Mouse (Mus musculus): ENCODE measurements around the gene Rfc1. TPM values are rescaled to one million over a fixed set of nuclear protein-coding genes. Genes with fewer than 3 reads are reported as not detected.

The Rfc1 gene
- polyA plus RNA-seq, 1 experiment: 21.5 TPM

DNA sequence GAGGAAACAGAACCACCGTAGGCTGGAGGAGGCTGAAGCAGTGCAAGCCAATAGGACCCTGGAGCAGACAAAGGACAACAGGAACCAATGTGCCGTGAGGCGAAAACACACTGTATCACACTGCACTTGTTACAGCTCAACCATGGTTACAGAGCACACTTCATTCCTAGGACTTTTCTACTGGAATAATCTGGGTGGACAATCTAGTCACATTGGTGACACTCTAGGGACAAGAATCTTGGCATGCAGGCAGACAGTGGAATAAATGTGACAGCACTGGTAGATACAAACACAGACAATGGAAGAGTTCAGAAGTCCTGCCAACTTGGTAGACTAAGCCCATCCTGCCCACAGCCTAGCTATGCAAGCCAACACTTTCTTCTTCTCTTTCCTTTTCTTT lies 54.3 kb downstream of the Rfc1 start:
- H3K27ac ChIP-seq (replicated peaks; ENCODE audit: low read depth, low read length): no peak overlapping the region
- H3K4me3 ChIP-seq (ENCODE audit: insufficient read depth, low read depth, low read length): no peak overlapping the region
- peaks cover 2% of the 10 kb centered on the region for H3K4me1 ChIP-seq (ENCODE audit: control insufficient read depth, insufficient read depth, insufficient read length, low read length)

DNA sequence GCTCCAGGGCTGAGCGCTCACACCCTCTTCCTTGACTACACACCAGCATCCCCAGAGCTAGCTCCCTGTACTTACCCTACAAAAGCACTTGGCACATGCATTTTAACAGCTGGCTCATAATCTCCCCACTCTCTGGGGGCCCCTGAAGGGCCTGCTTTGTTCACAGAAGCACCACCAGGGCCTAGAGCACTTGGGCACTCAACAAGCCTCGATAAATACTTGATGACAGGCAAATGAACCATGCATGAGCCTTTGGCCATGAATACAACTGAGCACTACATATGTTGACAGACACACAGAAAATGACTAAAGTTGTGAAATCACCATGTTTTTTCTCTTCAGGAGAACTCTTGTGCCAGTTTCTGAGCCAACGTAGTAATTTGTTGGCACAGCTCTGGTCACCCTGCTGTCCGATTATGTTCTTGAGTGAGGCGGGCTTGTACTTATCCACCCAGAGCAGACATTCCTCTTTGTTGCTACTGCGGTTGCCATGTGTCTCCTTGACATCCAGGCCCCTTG lies 56.3 kb downstream of the Rfc1 start:
- Histone ChIP-seq H3K27ac (replicated peaks; ENCODE audit: low read depth, low read length) (0 out of 2 replicates have a peak overlapping the region, but pooled peaks have one; percentile 4), H3K4me3 (ENCODE audit: insufficient read depth, low read depth, low read length) (no peak overlapping the region), H3K4me1 (ENCODE audit: control insufficient read depth, insufficient read depth, insufficient read length, low read length) (peaks cover 2% of the 10 kb centered on the region)

DNA sequence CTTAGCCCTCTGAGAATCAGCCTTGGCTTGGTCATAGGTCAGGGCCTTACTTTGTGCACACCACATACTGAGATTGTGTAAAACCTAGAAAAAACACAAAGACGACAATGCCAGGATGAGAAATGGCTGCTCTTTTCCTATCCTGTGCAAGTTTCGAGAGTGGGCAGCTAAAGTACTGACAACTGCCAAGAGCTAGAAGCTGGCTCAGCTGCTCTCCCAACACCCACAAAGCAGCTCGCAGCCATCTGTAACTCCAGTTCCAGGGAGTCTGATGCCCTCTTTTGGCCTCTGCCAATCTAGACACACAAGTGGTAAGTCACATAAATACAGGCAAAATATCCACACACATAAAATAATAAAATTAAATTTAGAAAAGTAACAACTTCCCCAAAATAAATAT lies 61.5 kb downstream of the Rfc1 start:
- no peak overlapping the region for H3K4me3 ChIP-seq (ENCODE audit: insufficient read depth, low read depth, low read length)
- H3K27ac ChIP-seq (replicated peaks; ENCODE audit: low read depth, low read length): no peak overlapping the region
- peaks cover 2% of the 10 kb centered on the region for H3K4me1 ChIP-seq (ENCODE audit: control insufficient read depth, insufficient read depth, insufficient read length, low read length)

DNA sequence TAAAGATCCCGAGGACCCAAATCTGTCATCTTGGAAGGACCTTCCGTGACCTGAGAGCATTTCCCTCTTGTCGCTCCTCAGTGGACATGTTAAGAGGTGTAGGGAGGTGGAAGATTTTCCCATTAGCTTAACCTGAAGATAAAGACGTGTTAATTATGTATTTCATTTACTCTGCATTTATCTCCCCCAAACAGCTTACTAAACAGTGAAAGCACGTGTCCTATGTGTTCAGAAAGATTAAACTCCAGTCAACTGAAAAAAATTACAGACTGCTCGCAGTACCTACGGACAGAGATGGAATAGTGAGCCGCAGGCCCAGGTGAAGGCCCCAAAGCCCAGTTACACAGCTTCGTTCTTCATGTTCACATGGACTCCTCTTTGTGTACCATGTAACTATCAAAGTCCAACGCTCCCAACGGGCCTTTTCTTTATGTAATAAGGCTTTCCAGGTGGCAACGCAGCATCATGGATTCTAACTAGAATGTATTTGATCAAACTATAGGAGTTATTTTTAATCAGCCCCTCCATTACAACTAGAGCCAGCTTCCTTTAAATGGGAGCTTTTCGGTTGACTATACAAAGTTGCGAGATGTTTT lies 77.5 kb downstream of the Rfc1 start:
- Histone ChIP-seq H3K4me3 (ENCODE audit: insufficient read depth, low read depth, low read length) (no peak overlapping the region), H3K4me1 (ENCODE audit: control insufficient read depth, insufficient read depth, insufficient read length, low read length) (no peaks in the 10 kb centered on the region), H3K27ac (replicated peaks; ENCODE audit: low read depth, low read length) (no peak overlapping the region)

DNA sequence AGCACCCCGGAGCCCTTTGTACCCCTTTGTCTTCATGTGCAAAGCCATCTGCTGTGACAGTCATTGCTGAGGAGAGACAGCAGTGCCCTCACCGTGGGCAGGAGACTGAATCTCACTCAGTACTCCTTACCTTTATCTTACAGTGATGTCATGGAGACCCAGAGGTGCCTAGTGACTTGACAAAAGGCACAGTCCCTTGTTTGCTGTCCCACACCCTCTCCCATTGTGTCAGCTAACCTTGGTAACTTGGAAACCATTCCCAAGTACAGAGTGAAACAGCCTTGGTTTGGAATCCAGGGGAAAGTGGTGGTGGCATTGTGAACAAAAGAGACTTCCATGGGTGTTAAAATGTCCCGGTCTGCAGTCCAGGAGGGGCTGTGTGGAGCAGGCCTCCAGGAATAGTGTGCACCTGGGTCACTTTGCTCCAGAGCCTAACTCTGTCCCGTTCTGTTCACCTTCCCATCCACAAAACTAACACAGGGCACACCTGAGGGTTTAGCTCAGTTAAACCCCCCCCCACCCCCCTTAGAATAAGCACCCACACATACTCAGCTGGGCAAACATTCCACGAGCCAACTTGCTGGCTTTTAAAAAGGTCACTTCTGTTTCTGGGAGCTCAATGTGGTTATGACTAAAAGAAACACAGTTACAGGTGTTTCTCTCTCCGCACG lies 85.2 kb downstream of the Rfc1 start:
- no peak overlapping the region for H3K27ac ChIP-seq (replicated peaks; ENCODE audit: low read depth, low read length)
- H3K4me3 ChIP-seq (ENCODE audit: insufficient read depth, low read depth, low read length): no peak overlapping the region
- no peaks in the 10 kb centered on the region for H3K4me1 ChIP-seq (ENCODE audit: control insufficient read depth, insufficient read depth, insufficient read length, low read length)

DNA sequence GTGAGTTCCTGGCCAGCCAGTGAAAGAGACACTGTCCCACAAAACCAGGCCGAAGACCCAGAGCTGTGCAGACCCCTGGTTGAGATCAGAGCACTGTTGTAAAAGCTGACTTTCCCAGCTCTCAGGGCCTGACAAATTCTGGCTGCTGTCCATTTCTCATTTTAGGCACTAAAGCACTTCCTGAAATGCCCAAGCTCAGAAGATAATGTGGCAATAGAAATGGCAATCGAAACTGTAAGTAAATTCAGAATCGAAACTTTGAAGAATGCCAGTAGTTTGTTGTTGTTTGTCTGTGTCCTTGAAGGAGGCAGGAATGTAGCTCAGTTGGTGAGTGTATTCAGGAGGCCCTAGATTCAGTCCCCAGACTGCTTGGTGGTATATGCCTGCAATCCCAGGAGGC lies 88.2 kb downstream of the Rfc1 start:
- Histone ChIP-seq H3K4me1 (ENCODE audit: control insufficient read depth, insufficient read depth, insufficient read length, low read length) (no peaks in the 10 kb centered on the region), H3K27ac (replicated peaks; ENCODE audit: low read depth, low read length) (no peak overlapping the region), H3K4me3 (ENCODE audit: insufficient read depth, low read depth, low read length) (no peak overlapping the region)

DNA sequence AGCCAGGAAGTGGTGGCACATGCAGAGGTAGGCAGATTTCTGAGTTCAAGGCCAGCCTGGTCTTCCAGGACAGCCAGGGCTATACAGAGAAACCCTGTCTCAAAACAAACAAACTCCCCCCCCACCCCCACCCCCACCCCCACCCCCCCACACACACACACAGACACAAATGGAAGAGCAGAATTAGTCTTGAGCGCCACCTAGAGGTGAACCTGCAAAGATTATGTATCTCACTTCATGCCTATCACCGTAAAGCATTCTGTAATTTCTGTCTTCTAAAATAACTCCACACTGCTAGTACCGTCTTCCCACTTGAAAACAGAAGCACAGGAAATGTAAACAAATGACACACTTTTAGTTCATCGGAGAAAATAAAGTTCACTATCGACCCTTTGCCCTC lies 92.7 kb downstream of the Rfc1 start:
- no peak overlapping the region for H3K27ac ChIP-seq (replicated peaks; ENCODE audit: low read depth, low read length)
- H3K4me1 ChIP-seq (ENCODE audit: control insufficient read depth, insufficient read depth, insufficient read length, low read length): no peaks in the 10 kb centered on the region
- H3K4me3 ChIP-seq (ENCODE audit: insufficient read depth, low read depth, low read length): no peak overlapping the region

DNA sequence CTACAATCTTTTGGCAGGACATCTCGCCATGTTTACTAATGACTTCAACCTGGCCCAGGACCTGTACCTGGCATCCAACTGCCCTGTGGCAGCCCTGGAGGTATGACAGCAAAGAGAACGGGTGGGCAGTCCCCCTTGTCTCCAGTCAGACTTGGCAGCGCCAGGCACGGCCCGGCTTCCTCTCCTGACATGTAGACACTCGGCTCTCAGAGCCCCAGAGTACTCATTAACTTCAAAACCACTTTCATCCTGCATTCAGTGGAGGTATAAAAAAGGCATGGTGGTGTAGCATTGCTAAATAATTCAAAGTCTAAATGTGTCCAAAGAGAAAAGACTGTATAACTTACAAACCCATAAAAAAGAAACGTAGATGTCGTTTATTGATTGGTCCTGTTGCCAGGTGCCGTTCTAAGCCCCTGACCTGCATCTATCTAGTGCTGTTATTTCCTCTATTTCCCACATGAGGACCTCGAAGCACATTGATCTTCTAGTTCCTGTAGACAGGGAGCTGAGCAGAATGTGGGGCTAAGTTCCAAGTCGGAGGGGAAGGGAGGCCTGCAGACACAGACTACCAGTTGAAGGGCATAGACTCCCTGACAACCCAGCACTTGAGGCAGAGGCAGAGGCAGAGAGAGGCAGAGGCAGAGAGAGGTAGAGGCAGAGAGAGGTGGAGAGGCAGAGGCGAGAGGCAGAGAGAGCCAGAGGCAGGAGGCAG lies 104.0 kb downstream of the Rfc1 start:
- Histone ChIP-seq H3K27ac (replicated peaks; ENCODE audit: low read depth, low read length) (no peak overlapping the region), H3K4me1 (ENCODE audit: control insufficient read depth, insufficient read depth, insufficient read length, low read length) (no peaks in the 10 kb centered on the region), H3K4me3 (ENCODE audit: insufficient read depth, low read depth, low read length) (no peak overlapping the region)

DNA sequence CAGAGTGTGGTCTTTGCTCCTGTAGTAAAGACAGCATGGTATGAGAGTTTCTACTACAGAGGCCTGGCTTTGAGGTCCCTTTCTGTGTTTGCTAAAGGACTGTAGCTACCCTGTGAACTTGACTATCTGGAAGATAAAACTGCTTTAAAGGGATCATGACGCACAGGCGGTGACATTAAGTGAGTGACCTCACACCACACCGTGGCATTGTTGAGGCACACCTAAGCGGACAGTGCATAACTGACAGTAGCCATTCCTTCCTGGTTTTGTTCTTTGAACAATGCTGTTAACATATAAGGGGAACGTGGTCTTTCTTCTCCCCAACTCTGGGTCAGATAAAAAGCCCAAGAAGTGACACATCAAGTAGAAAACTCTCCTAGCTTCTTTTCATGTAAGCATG lies 111.4 kb downstream of the Rfc1 start:
- H3K4me1 ChIP-seq (ENCODE audit: control insufficient read depth, insufficient read depth, insufficient read length, low read length): no peaks in the 10 kb centered on the region
- no peak overlapping the region for H3K4me3 ChIP-seq (ENCODE audit: insufficient read depth, low read depth, low read length)
- H3K27ac ChIP-seq (replicated peaks; ENCODE audit: low read depth, low read length): no peak overlapping the region

DNA sequence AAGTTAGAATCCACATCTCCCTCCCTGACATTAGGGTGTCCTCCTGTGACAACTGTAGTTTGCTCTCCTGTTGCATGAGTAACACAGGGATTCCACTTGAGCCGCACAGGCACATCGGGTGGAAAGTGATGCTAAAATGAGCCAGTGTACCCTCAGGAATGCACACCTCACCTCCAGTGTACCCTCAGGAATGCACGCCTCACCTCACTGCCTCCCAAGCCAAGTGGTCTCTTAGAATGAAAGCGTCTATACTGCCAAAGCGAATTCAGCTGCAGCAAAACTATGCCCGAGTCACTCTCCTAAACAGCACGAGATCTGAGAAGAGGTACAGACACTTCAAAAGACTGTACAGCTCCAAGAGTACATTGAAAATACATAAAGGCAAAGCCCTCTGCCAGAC lies 114.4 kb downstream of the Rfc1 start:
- no peak overlapping the region for H3K4me3 ChIP-seq (ENCODE audit: insufficient read depth, low read depth, low read length)
- H3K27ac ChIP-seq (replicated peaks; ENCODE audit: low read depth, low read length): no peak overlapping the region
- no peaks in the 10 kb centered on the region for H3K4me1 ChIP-seq (ENCODE audit: control insufficient read depth, insufficient read depth, insufficient read length, low read length)

DNA sequence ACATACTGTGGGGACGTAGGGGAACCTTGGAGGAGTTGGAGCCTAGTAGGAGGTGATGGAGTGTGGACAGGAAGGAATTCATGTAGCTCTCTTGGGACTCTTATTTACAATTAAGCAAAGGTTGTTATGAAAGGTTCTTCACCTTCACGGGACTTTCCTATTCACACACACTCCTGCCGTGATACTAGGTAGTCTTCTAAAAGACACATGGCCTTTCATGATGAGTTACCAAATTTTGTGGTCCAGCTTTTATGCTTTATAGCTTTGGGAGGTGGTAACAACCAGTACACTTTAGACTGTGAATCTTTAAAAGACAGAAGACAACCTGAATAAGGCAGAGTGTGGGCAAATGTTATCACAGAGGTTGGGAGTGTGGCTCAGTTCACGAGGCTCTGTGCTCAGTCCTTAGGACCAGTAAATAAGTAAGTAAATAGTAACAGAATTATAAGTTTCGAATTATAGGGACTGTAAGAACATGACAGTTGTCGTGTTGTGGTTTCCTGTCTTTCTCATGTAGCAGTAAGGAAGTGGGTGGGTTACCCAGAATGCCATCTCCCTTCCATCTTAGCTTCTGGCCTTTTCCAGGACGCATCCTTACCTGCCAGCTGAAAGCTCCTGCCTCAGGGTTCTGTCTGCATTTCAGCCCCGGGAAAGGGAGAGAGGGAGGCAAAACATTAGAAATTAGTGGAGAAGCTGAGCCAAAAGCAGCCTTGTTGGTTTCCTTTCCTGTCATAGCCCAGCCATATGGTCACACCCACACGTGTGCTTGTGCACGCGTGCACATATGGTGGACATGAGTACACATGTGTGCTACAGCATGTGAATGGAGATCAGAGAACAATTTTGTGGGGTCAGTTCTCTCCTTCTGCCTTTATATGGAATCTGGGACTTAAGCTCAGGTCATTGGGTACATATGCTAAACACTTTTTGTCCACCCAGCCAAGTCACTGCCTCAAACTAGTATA lies 117.9 kb downstream of the Rfc1 start:
- H3K4me1 ChIP-seq (ENCODE audit: control insufficient read depth, insufficient read depth, insufficient read length, low read length): no peaks in the 10 kb centered on the region
- H3K27ac ChIP-seq (replicated peaks; ENCODE audit: low read depth, low read length): no peak overlapping the region
- H3K4me3 ChIP-seq (ENCODE audit: insufficient read depth, low read depth, low read length): no peak overlapping the region

DNA sequence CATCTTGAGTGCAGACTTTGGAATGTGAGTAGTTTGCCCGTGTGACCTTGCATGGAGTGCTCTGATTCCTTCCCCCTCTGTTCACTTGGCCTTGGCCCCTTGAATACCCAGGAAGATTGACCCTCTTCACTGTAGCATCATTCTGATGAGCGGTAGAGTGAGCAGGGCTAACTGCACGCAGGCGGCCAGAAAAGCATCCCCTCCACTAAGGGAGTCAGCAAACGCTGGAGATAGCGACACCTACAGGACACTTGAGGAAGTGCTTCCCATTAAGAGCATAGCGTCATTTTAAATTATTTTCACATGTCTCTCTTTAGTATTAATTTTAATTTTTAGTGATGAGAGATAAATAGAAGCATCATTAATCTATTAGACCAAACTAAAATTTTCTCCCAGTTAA lies 122.1 kb downstream of the Rfc1 start:
- Histone ChIP-seq H3K4me3 (ENCODE audit: insufficient read depth, low read depth, low read length) (no peak overlapping the region), H3K4me1 (ENCODE audit: control insufficient read depth, insufficient read depth, insufficient read length, low read length) (no peaks in the 10 kb centered on the region), H3K27ac (replicated peaks; ENCODE audit: low read depth, low read length) (no peak overlapping the region)

Data from brown adipose tissue, adult 24 weeks (tissue).